Comparison of ENCODE assay signal across 16 mouse cellular contexts in the genomic region with DNA sequence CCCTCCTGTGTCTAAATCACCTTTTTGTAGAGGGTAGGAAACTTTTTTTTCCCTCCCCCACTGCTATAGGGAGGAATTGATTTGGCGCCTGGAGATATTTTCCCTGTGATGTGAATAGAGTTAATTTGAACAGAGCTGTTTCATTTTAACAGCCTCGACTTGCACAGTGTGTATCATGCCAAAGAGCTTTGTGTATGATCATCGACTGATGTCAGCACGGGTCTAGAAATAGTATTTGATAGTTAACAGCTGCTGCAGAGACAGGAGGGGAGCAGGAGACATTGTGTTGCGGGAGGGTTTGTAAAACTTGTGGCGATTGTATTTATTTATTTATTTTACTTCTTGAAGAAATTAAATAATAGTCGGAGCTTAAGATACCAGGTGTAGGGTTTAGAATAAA. TPM values are rescaled to one million over a fixed set of nuclear protein-coding genes. Genes with fewer than 3 reads are reported as not detected.
DNase-seq lines count a peak whose midpoint lies in the region; ATAC-seq lines count a peak whose summit lies in the region.
"Had no signal": no experiment of that assay in that cellular context is flagged by ENCODE, and none has a peak within 500 bp of the region (broad histone marks: within the 10 kb centered on the region; RNA-seq: fewer than 3 reads in every experiment).

No protein-coding gene starts in this region.

- H3K4me3 ChIP-seq in heart, embryonic 14.5 days (ENCODE audit: control insufficient read depth in 1 of 2, insufficient read depth in 1 of 2, low read depth in 1 of 2, low read length in 2 of 2), result no peak overlapping the region
- no peak overlapping the region for H3K4me3 ChIP-seq in lung, embryonic 16.5 days (ENCODE audit: low read length)
- H3K4me3 ChIP-seq in limb, embryonic 13.5 days, result no peak overlapping the region
- no peak overlapping the region for H3K4me3 ChIP-seq in liver, embryonic 12.5 days
- H3K4me3 ChIP-seq: liver, embryonic 13.5 days had no signal

- no peaks in the 10 kb centered on the region for H3K36me3 ChIP-seq in heart, embryonic 14.5 days (ENCODE audit: control insufficient read depth, insufficient read depth, low read length)
- no peaks in the 10 kb centered on the region for H3K36me3 ChIP-seq in lung, embryonic 16.5 days (ENCODE audit: control insufficient read depth, insufficient read depth, low read length)
- H3K36me3 ChIP-seq in limb, embryonic 13.5 days, result no peaks in the 10 kb centered on the region
- H3K36me3 ChIP-seq in liver, embryonic 12.5 days, result no peaks in the 10 kb centered on the region
- H3K36me3 ChIP-seq: liver, embryonic 13.5 days had no signal

- peaks cover 4 to 17% of the 10 kb centered on the region in 2 experiments for H3K4me1 ChIP-seq in heart, embryonic 14.5 days (ENCODE audit: control insufficient read depth in 2 of 2, insufficient read depth in 2 of 2, low read length in 2 of 2)
- no peaks in the 10 kb centered on the region for H3K4me1 ChIP-seq in lung, embryonic 16.5 days (replicated peaks; ENCODE audit: control insufficient read depth, insufficient read depth, low read length)
- peaks cover 20% of the 10 kb centered on the region for H3K4me1 ChIP-seq in limb, embryonic 13.5 days
- no peaks in the 10 kb centered on the region for H3K4me1 ChIP-seq in liver, embryonic 12.5 days
- H3K4me1 ChIP-seq: liver, embryonic 13.5 days had no signal

- ATAC-seq in heart, embryonic 14.5 days (ENCODE audit: insufficient number of reproducible peaks, insufficient read depth, low FRiP score, low read depth), result no peak
- ATAC-seq in lung, embryonic 16.5 days (ENCODE audit: low read depth), result peak; percentile 67; the same call in 1 of the 2 replicates
- ATAC-seq in limb, embryonic 13.5 days (ENCODE audit: low FRiP score, low read depth), result peak; percentile 74
- no peak for ATAC-seq in liver, embryonic 12.5 days
- ATAC-seq: hindbrain, postnatal 0 days had no signal

- H3K9ac ChIP-seq in heart, embryonic 14.5 days (ENCODE audit: low read length), result no peak overlapping the region
- H3K9ac ChIP-seq in lung, embryonic 16.5 days (ENCODE audit: low read length), result no peak overlapping the region
- H3K9ac ChIP-seq in limb, embryonic 13.5 days, result no peak overlapping the region
- H3K9ac ChIP-seq in liver, embryonic 12.5 days, result no peak overlapping the region
- H3K9ac ChIP-seq: liver, embryonic 13.5 days had no signal

- H3K9me3 ChIP-seq in heart, embryonic 14.5 days (ENCODE audit: control insufficient read depth, low read length), result no peaks in the 10 kb centered on the region
- no peaks in the 10 kb centered on the region for H3K9me3 ChIP-seq in lung, embryonic 16.5 days (ENCODE audit: control insufficient read depth, low read length)
- H3K9me3 ChIP-seq in limb, embryonic 13.5 days, result no peaks in the 10 kb centered on the region
- H3K9me3 ChIP-seq in liver, embryonic 12.5 days (replicated peaks), result no peaks in the 10 kb centered on the region
- H3K9me3 ChIP-seq: liver, embryonic 13.5 days had no signal

- H3K27ac ChIP-seq in heart, embryonic 14.5 days (replicated peaks in 1 of 2; ENCODE audit: control insufficient read depth in 1 of 2, insufficient read depth in 1 of 2, low read depth in 2 of 2, low read length in 2 of 2), result no peak overlapping the region
- H3K27ac ChIP-seq in lung, embryonic 16.5 days (ENCODE audit: low read length), result no peak overlapping the region
- no peak overlapping the region; the same call in 1 of the 2 replicates for H3K27ac ChIP-seq in limb, embryonic 13.5 days
- no peak overlapping the region for H3K27ac ChIP-seq in liver, embryonic 12.5 days
- H3K27ac ChIP-seq: hindbrain, postnatal 0 days; liver, embryonic 13.5 days had no signal

- WGBS in heart, embryonic 14.5 days, result 36% methylated on average over 7 of the region's 7 CpGs
- WGBS in lung, embryonic 16.5 days, result 44% methylated on average over 7 of the region's 7 CpGs
- 35% methylated on average over 7 of the region's 7 CpGs for WGBS in limb, embryonic 13.5 days
- 73% methylated on average over 7 of the region's 7 CpGs for WGBS in liver, embryonic 12.5 days (ENCODE audit: insufficient replicate concordance)

- no peak for DNase-seq in heart, adult 18-20 months
- DNase-seq in lung, postnatal 10 days, result no peak
- no peak for DNase-seq in cerebellum, adult 9-11 months
- DNase-seq: cerebellum, postnatal 14 days; kidney, adult 8-10 months; kidney, postnatal 4 days; liver, embryonic 13.5 days; lung, postnatal 36 days; right cerebral cortex, postnatal 14 days; thymus, postnatal 25 days had no signal

- peak overlapping the region; percentile 11 for H3K4me2 ChIP-seq in heart, embryonic 14.5 days (ENCODE audit: low read length)
- H3K4me2 ChIP-seq in lung, embryonic 16.5 days (ENCODE audit: low read depth, low read length), result no peak overlapping the region
- H3K4me2 ChIP-seq in limb, embryonic 13.5 days (replicated peaks), result peak overlapping the region; percentile 35
- H3K4me2 ChIP-seq in liver, embryonic 12.5 days, result no peak overlapping the region
- H3K4me2 ChIP-seq: liver, embryonic 13.5 days; midbrain, embryonic 11.5 days had no signal

- no peaks in the 10 kb centered on the region for H3K27me3 ChIP-seq in heart, embryonic 14.5 days (ENCODE audit: control insufficient read depth, insufficient read depth, low read length)
- no peaks in the 10 kb centered on the region for H3K27me3 ChIP-seq in lung, embryonic 16.5 days (ENCODE audit: control insufficient read depth, insufficient read depth, low read depth, low read length)
- H3K27me3 ChIP-seq in limb, embryonic 13.5 days, result no peaks in the 10 kb centered on the region
- H3K27me3 ChIP-seq in liver, embryonic 12.5 days (replicated peaks), result no peaks in the 10 kb centered on the region
- H3K27me3 ChIP-seq: liver, embryonic 13.5 days had no signal

RNA-seq across cellular contexts. Expression of a gene that starts 36.2 kb away (rescaled TPM):
- 78.3 and 81.0 TPM in 2 replicates for polyA plus RNA-seq in heart, embryonic 14.5 days (2014; fragmentation: Nextera tagmentation; extraction: Ambion mirVana)
- 100 to 1,000 TPM in 1 of 2 experiments, 10 to 100 TPM in 1; 98.5 to 102 TPM for total RNA-seq in heart, adult 18-20 months (2021)
- 60.4 and 60.8 TPM in 2 replicates for polyA plus RNA-seq in lung, embryonic 16.5 days (2015; fragmentation: Nextera tagmentation; extraction: Ambion mirVana)
- polyA plus RNA-seq in limb, embryonic 13.5 days (2015; fragmentation: Nextera tagmentation; extraction: Ambion mirVana), result 130 and 137 TPM in 2 replicates
- 25.8 and 26.5 TPM in 2 replicates for polyA plus RNA-seq in liver, embryonic 12.5 days (2016; fragmentation: Nextera tagmentation; extraction: Ambion mirVana)

Comparison
In these comparisons a context has a peak if more than half of its experiments do, and no peak if none do; other contexts are left out.
1. ATAC-seq: peak in lung, embryonic 16.5 days (single experiment) and limb, embryonic 13.5 days (single experiment); none in heart, embryonic 14.5 days (single experiment) and liver, embryonic 12.5 days (single experiment).
2. H3K4me2 ChIP-seq: peak in heart, embryonic 14.5 days (single experiment) and limb, embryonic 13.5 days (single experiment); none in lung, embryonic 16.5 days (single experiment) and liver, embryonic 12.5 days (single experiment).